Mouse (Mus musculus) lung, embryonic 14.5 days (tissue): ENCODE data around the gene Zc3h8. TPM values are rescaled to one million over a fixed set of nuclear protein-coding genes. Genes with fewer than 3 reads are reported as not detected.

Experiments used
- ATAC-seq: fragments of 200-750 bp; cut with Nextera tagmentation; 2 replicates; pipeline ENCODE4 v1.8.0; 2017; ENCODE audit warnings: mild to moderate bottlenecking, moderate TSS enrichment, moderate library complexity; ENCODE audit not compliant: insufficient read depth
- DNase-seq: peaks from one replicate; pipeline ENCODE4 v3.0.0-alpha.2; 2015
- H3K27ac ChIP-seq: fragments of 300-500 bp; sonication (generic); 2 replicates; pipeline ENCODE4 v1.5.1; 2014; ENCODE audit warnings: low read depth, mild to moderate bottlenecking, moderate library complexity
- H3K27me3 ChIP-seq: fragments of 300-500 bp; sonication (generic); 2 replicates; pipeline ENCODE4 v1.6.1; 2014; ENCODE audit warnings: low read length, control low read depth; ENCODE audit not compliant: insufficient read depth
- H3K36me3 ChIP-seq: fragments of 300-500 bp; sonication (generic); 2 replicates; pipeline ENCODE4 v1.6.1; 2014; ENCODE audit warnings: control low read depth; ENCODE audit not compliant: insufficient read depth
- H3K4me1 ChIP-seq: fragments of 300-500 bp; sonication (generic); 2 replicates; pipeline ENCODE4 v1.6.1; 2014; ENCODE audit warnings: antibody characterized with exemption, control low read depth; ENCODE audit not compliant: insufficient read depth
- H3K4me2 ChIP-seq: fragments of 300-500 bp; sonication (generic); 2 replicates; pipeline ENCODE4 v1.6.1; 2014; ENCODE audit warnings: mild to moderate bottlenecking
- H3K4me3 ChIP-seq: fragments of 300-500 bp; sonication (generic); 2 replicates; pipeline ENCODE4 v1.5.1; 2014; ENCODE audit warnings: low read depth, low read length
- H3K9ac ChIP-seq: fragments of 300-500 bp; sonication (generic); 2 replicates; pipeline ENCODE4 v1.6.1; 2014
- H3K9me3 ChIP-seq: fragments of 300-500 bp; sonication (generic); 2 replicates; pipeline ENCODE4 v1.6.1; 2016; ENCODE audit warnings: low read depth, low read length, control low read depth
- CTCF ChIP-seq: IDR thresholded peaks from 2 replicates; pipeline ENCODE4 v1.5.1; 2016; ENCODE audit warnings: antibody characterized with exemption, low read depth
- WGBS: fragments of 180-500 bp; shearing (Covaris S2); extraction: QIAGEN DNeasy Blood & Tissue Kit; methylation state at CpG from one replicate; pipeline ENCODE4 v1.1.7; 2014; 5-methylcytosine and 5-hydroxymethylcytosine counted together
- polyA plus RNA-seq: library from polyadenylated mRNA; unstranded; fragments of >200 nt; fragmentation: Nextera tagmentation; extraction: Ambion mirVana; gene quantifications from 2 replicates; pipeline ENCODE4 v1.2.1, GENCODE M21; 2014

Gene Zc3h8
- polyA plus RNA-seq, 1 experiment from 2014 or later: 8.2 TPM

DNA sequence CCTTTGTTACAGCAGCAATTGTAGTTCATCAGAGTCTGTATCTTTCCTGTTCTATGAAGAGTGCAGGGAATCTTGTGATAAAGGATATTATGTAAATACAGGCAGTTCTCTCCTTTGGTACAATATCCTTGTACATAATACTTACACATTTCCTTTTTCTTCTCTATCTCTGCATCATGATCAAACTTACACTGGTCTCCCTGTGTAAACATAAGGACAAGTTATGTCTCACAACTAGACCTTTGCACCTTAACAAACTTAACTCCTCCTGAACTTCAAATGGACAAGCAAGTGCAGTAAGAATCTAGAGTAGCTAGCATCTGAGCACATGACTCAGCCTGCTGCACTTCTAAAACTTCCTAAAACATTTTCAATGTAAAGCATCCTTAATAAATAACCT lies 13.2 kb downstream of the Zc3h8 start:
- no peak for DNase-seq
- Histone ChIP-seq H3K27ac (no peak overlapping the region), H3K4me1 (no peaks in the 10 kb centered on the region), H3K9me3 (no peaks in the 10 kb centered on the region), H3K4me2 (no peak overlapping the region), H3K9ac (no peak overlapping the region), H3K27me3 (no peaks in the 10 kb centered on the region), H3K4me3 (no peak overlapping the region), H3K36me3 (peaks cover 42% of the 10 kb centered on the region)
- ATAC-seq: no peak
- TF ChIP-seq CTCF: no peak

DNA sequence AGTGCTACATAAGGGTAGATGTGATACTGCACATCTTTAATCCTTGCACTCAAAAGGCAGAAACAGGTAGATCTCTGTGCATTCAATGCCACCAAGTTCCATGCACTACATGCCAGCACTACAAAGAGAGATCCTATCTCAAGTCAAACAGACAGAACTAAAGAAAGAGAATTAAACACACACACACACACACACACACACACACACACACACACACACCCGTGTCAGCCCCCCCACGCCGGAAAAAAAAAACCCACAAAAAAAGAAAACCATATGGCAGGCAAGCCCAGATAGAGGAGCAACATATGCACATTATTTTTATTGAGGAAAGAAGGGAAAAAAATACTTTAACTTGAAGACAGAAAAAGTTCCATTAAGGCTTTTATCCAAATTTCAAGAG lies 15.4 kb downstream of the Zc3h8 start:
- Histone ChIP-seq H3K27me3 (no peaks in the 10 kb centered on the region), H3K4me3 (no peak overlapping the region), H3K4me2 (no peak overlapping the region), H3K27ac (no peak overlapping the region), H3K4me1 (no peaks in the 10 kb centered on the region), H3K36me3 (peaks cover 37% of the 10 kb centered on the region), H3K9ac (no peak overlapping the region), H3K9me3 (no peaks in the 10 kb centered on the region)
- no peak for ATAC-seq
- WGBS: 70% methylated on average over 3 of the region's 3 CpGs
- no peak for TF ChIP-seq CTCF
- no peak for DNase-seq

DNA sequence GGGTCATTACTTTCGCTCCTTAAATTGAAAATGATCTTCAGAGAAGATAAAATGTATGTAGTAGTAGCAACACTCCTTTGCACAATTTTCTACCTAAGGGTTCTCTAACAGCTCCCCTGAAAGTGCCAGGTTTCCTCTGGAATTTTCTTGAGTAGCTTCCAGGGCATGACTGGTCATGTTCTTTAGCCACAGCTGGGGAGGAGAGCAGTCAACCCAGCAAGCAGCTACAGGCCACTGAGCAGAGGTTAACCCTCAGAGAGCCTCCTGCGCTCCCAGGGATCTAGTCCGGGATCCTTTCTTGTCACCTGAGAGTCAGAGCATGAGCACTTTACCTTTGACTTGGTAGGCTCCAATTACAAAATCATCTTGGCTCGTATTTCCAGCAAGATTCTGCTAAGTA lies 19.1 kb downstream of the Zc3h8 start:
- 83% methylated on average over 4 of the region's 4 CpGs for WGBS
- H3K36me3 ChIP-seq: peaks cover 23% of the 10 kb centered on the region; the same call in 1 of the 2 replicates
- no peak overlapping the region for H3K4me3 ChIP-seq
- DNase-seq: no peak
- TF ChIP-seq CTCF: no peak
- H3K9me3 ChIP-seq: no peaks in the 10 kb centered on the region
- H3K27me3 ChIP-seq: no peaks in the 10 kb centered on the region
- no peak overlapping the region for H3K9ac ChIP-seq
- no peaks in the 10 kb centered on the region for H3K4me1 ChIP-seq
- no peak overlapping the region for H3K27ac ChIP-seq
- H3K4me2 ChIP-seq: no peak overlapping the region
- no peak for ATAC-seq

DNA sequence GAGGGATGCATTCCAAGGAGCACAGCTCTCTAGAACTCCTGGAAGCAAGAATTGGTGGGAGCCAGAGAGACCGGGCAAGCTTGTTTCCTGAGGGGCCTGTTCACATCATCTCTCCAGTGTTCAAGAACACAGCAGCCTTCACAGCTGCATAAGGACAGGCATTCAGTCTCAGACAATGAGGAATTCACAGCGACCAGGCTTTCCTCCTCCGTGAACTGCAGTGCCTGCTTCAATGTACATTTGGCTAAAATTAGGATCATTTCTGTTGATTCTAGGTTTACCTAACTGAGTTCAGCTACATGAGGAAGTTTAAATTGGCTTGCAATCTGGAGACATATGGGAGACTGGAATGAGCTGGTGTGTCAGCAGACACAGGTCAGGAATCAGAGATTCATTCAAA lies 27.3 kb downstream of the Zc3h8 start:
- no peak for TF ChIP-seq CTCF
- no peak overlapping the region for H3K27ac ChIP-seq
- H3K36me3 ChIP-seq: no peaks in the 10 kb centered on the region
- H3K4me1 ChIP-seq: no peaks in the 10 kb centered on the region
- H3K9ac ChIP-seq: no peak overlapping the region
- DNase-seq: no peak
- no peaks in the 10 kb centered on the region for H3K27me3 ChIP-seq
- no peak overlapping the region for H3K4me3 ChIP-seq
- H3K4me2 ChIP-seq: no peak overlapping the region
- WGBS: 71% methylated on average over 3 of the region's 3 CpGs
- no peaks in the 10 kb centered on the region for H3K9me3 ChIP-seq
- ATAC-seq: no peak

DNA sequence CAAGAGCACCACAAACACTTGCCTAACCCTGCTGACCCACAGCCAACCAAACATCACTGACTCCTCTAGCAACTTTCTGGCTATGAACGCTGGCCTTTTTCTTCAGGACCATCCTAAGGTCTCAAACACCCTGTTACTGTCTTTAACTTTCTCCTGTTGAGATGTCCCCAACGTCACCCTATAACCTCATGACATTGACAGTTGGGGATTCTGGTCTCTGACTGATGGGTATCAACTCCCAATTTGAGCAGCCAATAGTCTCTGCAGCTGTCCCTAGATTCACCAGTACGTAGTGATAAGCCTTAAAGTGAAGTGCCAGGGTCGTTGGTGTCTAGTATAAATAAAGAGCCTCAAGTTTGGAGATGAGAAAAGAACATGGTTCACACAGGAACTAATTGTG lies 28.9 kb downstream of the Zc3h8 start:
- WGBS: 71% methylated on average over 4 of the region's 4 CpGs
- Histone ChIP-seq H3K9me3 (no peaks in the 10 kb centered on the region), H3K36me3 (no peaks in the 10 kb centered on the region), H3K4me3 (no peak overlapping the region), H3K9ac (no peak overlapping the region), H3K27ac (no peak overlapping the region), H3K27me3 (no peaks in the 10 kb centered on the region), H3K4me1 (no peaks in the 10 kb centered on the region), H3K4me2 (no peak overlapping the region)
- DNase-seq (no peak), ATAC-seq (no peak)
- TF ChIP-seq CTCF: no peak

DNA sequence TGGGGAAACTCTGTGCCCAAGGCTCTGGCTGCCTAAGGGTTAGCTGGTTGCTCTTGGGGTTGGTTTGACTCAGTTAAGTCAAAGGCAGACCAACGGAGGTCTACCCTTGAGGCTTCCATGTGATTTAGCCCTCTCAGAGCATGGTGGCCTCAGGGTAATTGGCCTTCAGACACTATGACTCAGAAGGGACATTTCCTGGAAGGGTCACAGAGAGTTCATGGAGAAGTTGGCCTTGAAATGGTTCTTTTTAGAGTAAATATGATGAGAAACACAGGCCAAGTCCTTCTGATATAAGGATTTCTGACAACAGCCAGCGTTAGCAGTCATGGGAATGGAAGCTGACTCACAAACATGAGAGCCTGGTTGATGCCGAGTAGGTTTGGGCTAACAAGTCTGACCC lies 40.2 kb downstream of the Zc3h8 start:
- TF ChIP-seq CTCF: no peak
- no peak overlapping the region for H3K4me3 ChIP-seq
- WGBS: 73% methylated on average over 3 of the region's 3 CpGs
- H3K27ac ChIP-seq: no peak overlapping the region
- H3K9me3 ChIP-seq: peaks cover 4% of the 10 kb centered on the region; the same call in 1 of the 2 replicates
- H3K9ac ChIP-seq: no peak overlapping the region
- DNase-seq (no peak), ATAC-seq (no peak)
- H3K36me3 ChIP-seq: no peaks in the 10 kb centered on the region
- H3K4me1 ChIP-seq: no peaks in the 10 kb centered on the region
- H3K27me3 ChIP-seq: no peaks in the 10 kb centered on the region
- H3K4me2 ChIP-seq: no peak overlapping the region

DNA sequence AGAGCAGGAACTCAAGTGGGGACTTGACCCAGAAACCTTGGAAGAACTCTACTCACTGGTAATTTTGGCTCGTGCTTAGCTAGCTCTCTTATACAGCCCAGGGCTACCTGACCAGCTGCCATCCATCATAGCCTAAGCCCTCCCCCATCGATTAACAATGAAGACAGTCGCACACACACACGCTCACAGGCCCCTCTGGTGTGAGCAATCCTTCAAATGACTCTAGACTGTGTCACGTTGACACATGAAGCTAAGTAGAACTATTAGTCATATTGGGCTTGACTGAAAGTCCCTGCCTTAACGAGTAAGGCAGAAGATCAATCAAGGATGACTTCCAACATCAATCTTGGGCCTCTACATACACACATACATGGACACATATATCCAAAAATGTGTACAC lies 41.0 kb downstream of the Zc3h8 start:
- no peak overlapping the region for H3K27ac ChIP-seq
- ATAC-seq: no peak
- H3K36me3 ChIP-seq: no peaks in the 10 kb centered on the region
- TF ChIP-seq CTCF: no peak
- no peak for DNase-seq
- peaks cover 4% of the 10 kb centered on the region; the same call in 1 of the 2 replicates for H3K9me3 ChIP-seq
- no peak overlapping the region for H3K4me2 ChIP-seq
- 66% methylated on average over 6 of the region's 6 CpGs for WGBS
- no peaks in the 10 kb centered on the region for H3K27me3 ChIP-seq
- H3K4me1 ChIP-seq: no peaks in the 10 kb centered on the region
- no peak overlapping the region for H3K9ac ChIP-seq
- no peak overlapping the region for H3K4me3 ChIP-seq

DNA sequence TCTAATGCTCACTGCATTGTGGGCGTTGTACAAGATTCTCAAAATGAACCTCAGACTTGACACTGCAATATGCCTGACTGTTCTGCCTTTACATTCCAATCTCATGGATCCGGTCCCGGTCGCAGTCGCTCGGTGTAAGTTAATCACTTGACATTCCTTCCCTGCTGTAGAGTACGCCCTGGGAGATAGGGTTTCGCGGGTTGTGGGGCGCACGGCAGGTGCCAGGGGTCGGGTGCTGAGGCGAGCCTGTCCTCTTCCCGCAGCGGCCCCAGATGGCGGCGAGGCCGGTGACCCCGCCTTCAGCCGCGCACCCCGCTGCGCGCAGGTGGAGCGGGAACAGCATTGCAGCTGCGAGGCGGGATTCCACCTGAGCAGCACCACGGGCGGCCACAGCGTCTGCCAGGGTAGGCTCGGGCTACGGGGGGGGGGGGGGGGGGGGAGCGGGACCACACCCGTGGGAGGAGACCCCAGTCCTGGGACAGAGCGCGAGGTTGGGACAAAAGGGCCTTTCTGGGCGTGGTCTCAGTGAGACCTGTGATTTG lies 51.6 kb downstream of the Zc3h8 start:
- Histone ChIP-seq H3K4me1 (no peaks in the 10 kb centered on the region), H3K36me3 (no peaks in the 10 kb centered on the region), H3K9me3 (no peaks in the 10 kb centered on the region; the same call in 1 of the 2 replicates), H3K9ac (peak overlapping the region; percentile 37; the same call in 1 of the 2 replicates), H3K27me3 (no peaks in the 10 kb centered on the region; the same call in 1 of the 2 replicates), H3K4me3 (peak overlapping the region; percentile 28), H3K27ac (no peak overlapping the region), H3K4me2 (peak overlapping the region; percentile 62)
- peak; percentile 44 for DNase-seq
- 2% methylated on average over 35 of the region's 37 CpGs for WGBS
- TF ChIP-seq CTCF: no peak
- ATAC-seq: peak; percentile 76
